In the genomic region with DNA sequence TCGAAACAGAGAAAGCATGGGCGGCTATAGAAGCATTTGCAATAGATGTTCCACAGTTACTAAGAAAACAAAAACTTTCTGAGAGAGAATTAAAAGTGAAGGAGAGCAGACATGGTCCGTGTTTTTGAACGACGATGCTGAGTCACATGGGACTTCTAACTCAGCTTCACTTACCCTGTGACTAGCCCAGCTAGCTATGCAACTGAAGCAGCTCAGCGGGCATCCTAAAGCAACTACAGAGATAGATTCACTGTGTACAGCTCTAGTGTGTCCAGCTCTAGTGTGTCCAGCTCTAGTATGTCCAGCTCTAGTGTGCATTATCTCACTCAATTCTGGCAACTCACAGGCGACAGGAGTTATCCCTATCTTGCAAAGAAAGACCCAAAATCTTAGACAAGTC, we compare ENCODE assay signal across 22 mouse cellular contexts. TPM values are rescaled to one million over a fixed set of nuclear protein-coding genes. Genes with fewer than 3 reads are reported as not detected.
DNase-seq lines count a peak whose midpoint lies in the region; ATAC-seq and TF ChIP-seq lines count a peak whose summit lies in the region.
"Had no signal": no experiment of that assay in that cellular context is flagged by ENCODE, and none has a peak within 500 bp of the region (broad histone marks: within the 10 kb centered on the region; RNA-seq: fewer than 3 reads in every experiment).

No protein-coding gene starts in this region.

- no peak overlapping the region for H3ac ChIP-seq in C2C12 (ENCODE audit: control insufficient read depth, insufficient read length, low read depth)

- H3K79me2 ChIP-seq in C2C12 (ENCODE audit: control insufficient read depth, insufficient read depth) = no peaks in the 10 kb centered on the region
- H3K79me2 ChIP-seq in macrophage (ENCODE audit: inconsistent target) = no peaks in the 10 kb centered on the region

- H3K4me3 ChIP-seq in C2C12 (ENCODE audit: insufficient read depth, poor library complexity, severe bottlenecking) (no peak overlapping the region), macrophage (ENCODE audit: inconsistent target) (no peak overlapping the region)
- H3K4me3 ChIP-seq in liver, embryonic 12.5 days = no peak overlapping the region
- no peak overlapping the region for H3K4me3 ChIP-seq in hindbrain, embryonic 14.5 days (replicated peaks; ENCODE audit: low read length)
- H3K4me3 ChIP-seq: forebrain, embryonic 13.5 days; hindbrain, embryonic 10.5 days; limb, embryonic 10.5 days; midbrain, embryonic 13.5 days; neural tube, embryonic 12.5 days had no signal

- H3K4me1 ChIP-seq in liver, embryonic 12.5 days = peaks cover 62% of the 10 kb centered on the region
- H3K4me1 ChIP-seq in hindbrain, embryonic 14.5 days (replicated peaks; ENCODE audit: control insufficient read depth, insufficient read depth, low read length) = peaks cover 2% of the 10 kb centered on the region; the same call in 1 of the 2 replicates
- H3K4me1 ChIP-seq: forebrain, embryonic 13.5 days; midbrain, embryonic 13.5 days; neural tube, embryonic 12.5 days had no signal

- H3K36me3 ChIP-seq in C2C12 (ENCODE audit: control insufficient read depth, insufficient read depth) = no peaks in the 10 kb centered on the region
- no peaks in the 10 kb centered on the region for H3K36me3 ChIP-seq in liver, embryonic 12.5 days
- no peaks in the 10 kb centered on the region for H3K36me3 ChIP-seq in macrophage (ENCODE audit: inconsistent target)
- no peaks in the 10 kb centered on the region for H3K36me3 ChIP-seq in hindbrain, embryonic 14.5 days (replicated peaks; ENCODE audit: control insufficient read depth, insufficient read depth)
- H3K36me3 ChIP-seq: hindbrain, embryonic 10.5 days; limb, embryonic 10.5 days; midbrain, embryonic 13.5 days; neural tube, embryonic 12.5 days had no signal

- peak; percentile 52 for DNase-seq in NIH3T3 (ENCODE audit: low read depth)
- no peak for DNase-seq in urinary bladder, postnatal 4 days (ENCODE audit: low spot score in 2 of 2)
- DNase-seq in hindbrain, embryonic 14.5 days (ENCODE audit: low spot score) = no peak
- no peak for DNase-seq in thymus, adult 18-20 months
- DNase-seq: adrenal gland, postnatal 25 days; cerebellum, postnatal 10 days; heart, postnatal 10 days; kidney, adult 11 months; lung, postnatal 10 days; right cerebral cortex, postnatal 25 days; thymus, postnatal 36 days had no signal

- no peak overlapping the region for H3K9ac ChIP-seq in liver, embryonic 12.5 days
- no peak overlapping the region for H3K9ac ChIP-seq in hindbrain, embryonic 14.5 days
- H3K9ac ChIP-seq: forebrain, embryonic 13.5 days; midbrain, embryonic 13.5 days; neural tube, embryonic 12.5 days had no signal

- no peaks in the 10 kb centered on the region for H3K9me3 ChIP-seq in liver, embryonic 12.5 days (replicated peaks)
- H3K9me3 ChIP-seq in hindbrain, embryonic 14.5 days (ENCODE audit: control insufficient read depth, low read length) = no peaks in the 10 kb centered on the region
- H3K9me3 ChIP-seq: forebrain, embryonic 13.5 days; hindbrain, embryonic 10.5 days; limb, embryonic 10.5 days; midbrain, embryonic 13.5 days; neural tube, embryonic 12.5 days had no signal

- ATAC-seq in liver, embryonic 12.5 days = no peak
- ATAC-seq in hindbrain, embryonic 14.5 days (ENCODE audit: low FRiP score) = no peak
- ATAC-seq: forebrain, embryonic 13.5 days; midbrain, embryonic 13.5 days had no signal

- H3K27me3 ChIP-seq in C2C12 (ENCODE audit: control insufficient read depth, insufficient read depth, insufficient read length) = no peaks in the 10 kb centered on the region
- H3K27me3 ChIP-seq in liver, embryonic 12.5 days (replicated peaks) = no peaks in the 10 kb centered on the region
- H3K27me3 ChIP-seq in hindbrain, embryonic 14.5 days (ENCODE audit: control insufficient read depth, insufficient read depth, low read length) = no peaks in the 10 kb centered on the region
- H3K27me3 ChIP-seq: forebrain, embryonic 13.5 days; midbrain, embryonic 13.5 days; neural tube, embryonic 12.5 days had no signal

- no peak for TF ChIP-seq CTCF in C2C12 (IDR thresholded peaks at IDR 0.05; ENCODE audit: control insufficient read depth, insufficient read depth, insufficient read length)

- 68% methylated on average over 7 of the region's 7 CpGs for WGBS in liver, embryonic 12.5 days (ENCODE audit: insufficient replicate concordance)
- 42% methylated on average over 7 of the region's 7 CpGs for WGBS in macrophage (ENCODE audit: missing documents)
- 88% methylated on average over 7 of the region's 7 CpGs for WGBS in hindbrain, embryonic 14.5 days

- H3K79me3 ChIP-seq in C2C12 (ENCODE audit: low read depth) = no peaks in the 10 kb centered on the region

- peak overlapping the region; percentile 44 for H3K4me2 ChIP-seq in liver, embryonic 12.5 days
- no peak overlapping the region for H3K4me2 ChIP-seq in hindbrain, embryonic 14.5 days (replicated peaks)
- H3K4me2 ChIP-seq: forebrain, embryonic 13.5 days; heart, embryonic 11.5 days; midbrain, embryonic 13.5 days; neural tube, embryonic 12.5 days had no signal

- peak overlapping the region; percentile 75 for H3K27ac ChIP-seq in liver, embryonic 12.5 days
- H3K27ac ChIP-seq in macrophage = peak overlapping the region; percentile 95
- H3K27ac ChIP-seq in hindbrain, embryonic 14.5 days = no peak overlapping the region
- H3K27ac ChIP-seq: forebrain, embryonic 13.5 days; hindbrain, embryonic 10.5 days; kidney, postnatal 0 days; limb, embryonic 10.5 days; midbrain, embryonic 13.5 days; neural tube, embryonic 12.5 days had no signal

TF ChIP-seq in C2C12, 6 proteins besides CTCF, POLR2A, EP300 and RAD21:
- TF ChIP-seq USF1 (IDR thresholded peaks at IDR 0.05; ENCODE audit: low read depth) = peak; percentile 27
- TF ChIP-seq MYOG (IDR thresholded peaks at IDR 0.05; ENCODE audit: control insufficient read depth, extremely low read depth, insufficient read length) = no peak

RNA-seq across cellular contexts. Expression of gene Eid1, which starts 5.2 kb away (rescaled TPM):
- polyA plus RNA-seq in C2C12 (2012; fragmentation: generic; extraction: Trizol) (16.5 TPM), macrophage (2018) (98.4 to 218 TPM (median 159 TPM) in 3 replicates)
- 59.9 and 61.6 TPM in 2 replicates for polyA plus RNA-seq in liver, embryonic 12.5 days (2016; fragmentation: Nextera tagmentation; extraction: Ambion mirVana)
- total RNA-seq in macrophage (2018; cell fraction: chromatin; rRNA removed) = 10 to 100 TPM in 9 of 26 experiments, 1 to 10 TPM in 14, under 1 TPM in 3; 0.56 to 45.4 (median 5.2) TPM
- 10 to 100 TPM; 49.5 to 96.8 (median 79.6) TPM for total RNA-seq in macrophage (2018; cell fraction: cytosol; rRNA removed)
- total RNA-seq in macrophage (2018; cell fraction: nucleus; rRNA removed) = 10 to 100 TPM; 10.0 to 84.7 (median 26.7) TPM
- polyA plus RNA-seq in hindbrain, embryonic 14.5 days (2014; fragmentation: Nextera tagmentation; extraction: Ambion mirVana) = 552 and 600 TPM in 2 replicates

RNA-seq across cellular contexts. Expression of gene Cep152, which starts 42.8 kb away (rescaled TPM):
- polyA plus RNA-seq in C2C12 (2012; fragmentation: generic; extraction: Trizol) = 1.8 TPM
- polyA plus RNA-seq in liver, embryonic 12.5 days (2016; fragmentation: Nextera tagmentation; extraction: Ambion mirVana) = 7.0 and 7.2 TPM in 2 replicates
- 10 to 100 TPM in 22 of 26 experiments, 1 to 10 TPM in 4; 6.2 to 38.8 (median 22.4) TPM for total RNA-seq in macrophage (2018; cell fraction: chromatin; rRNA removed)
- total RNA-seq in macrophage (2018; cell fraction: cytosol; rRNA removed) = 1 to 10 TPM; 1.0 to 3.2 (median 2.6) TPM
- 10 to 100 TPM in 16 of 26 experiments, 1 to 10 TPM in 10; 2.9 to 23.0 (median 10.7) TPM for total RNA-seq in macrophage (2018; cell fraction: nucleus; rRNA removed)
- 2.2 to 3.1 TPM (median 2.4 TPM) in 3 replicates for polyA plus RNA-seq in macrophage (2018)
- polyA plus RNA-seq in hindbrain, embryonic 14.5 days (2014; fragmentation: Nextera tagmentation; extraction: Ambion mirVana) = 2.8 and 3.2 TPM in 2 replicates

RNA-seq across cellular contexts. Expression of gene Shc4, which starts 56.2 kb away (rescaled TPM):
- 0.34 TPM for polyA plus RNA-seq in C2C12 (2012; fragmentation: generic; extraction: Trizol)
- 0.82 and 0.96 TPM in 2 replicates for polyA plus RNA-seq in liver, embryonic 12.5 days (2016; fragmentation: Nextera tagmentation; extraction: Ambion mirVana)
- 1 to 10 TPM in 2 of 26 experiments, under 1 TPM in 16, not detected in 8; 0.16 to 1.1 (median 0.58) TPM for total RNA-seq in macrophage (2018; cell fraction: chromatin; rRNA removed)
- total RNA-seq in macrophage (2018; cell fraction: cytosol; rRNA removed) = 1 to 10 TPM in 7 of 26 experiments, under 1 TPM in 19; 0.33 to 1.4 (median 0.76) TPM
- total RNA-seq in macrophage (2018; cell fraction: nucleus; rRNA removed) = 1 to 10 TPM in 5 of 26 experiments, under 1 TPM in 18, not detected in 3; 0.14 to 2.3 (median 0.52) TPM
- polyA plus RNA-seq in macrophage (2018) = 0.69 to 3.0 TPM (median 0.99 TPM) in 3 replicates
- polyA plus RNA-seq in hindbrain, embryonic 14.5 days (2014; fragmentation: Nextera tagmentation; extraction: Ambion mirVana) = 3.3 and 3.8 TPM in 2 replicates
- total RNA-seq: monocyte, adult 5-6 weeks had no signal
